Mouse (Mus musculus) brain, adult 2 months (tissue): Measurements from ENCODE around the gene Reck.

Experiments
- DNase-seq: peaks from one replicate; pipeline ENCODE4 v3.0.0; 2011; ENCODE audit warnings: low read depth, low spot score

The Reck gene

DNA sequence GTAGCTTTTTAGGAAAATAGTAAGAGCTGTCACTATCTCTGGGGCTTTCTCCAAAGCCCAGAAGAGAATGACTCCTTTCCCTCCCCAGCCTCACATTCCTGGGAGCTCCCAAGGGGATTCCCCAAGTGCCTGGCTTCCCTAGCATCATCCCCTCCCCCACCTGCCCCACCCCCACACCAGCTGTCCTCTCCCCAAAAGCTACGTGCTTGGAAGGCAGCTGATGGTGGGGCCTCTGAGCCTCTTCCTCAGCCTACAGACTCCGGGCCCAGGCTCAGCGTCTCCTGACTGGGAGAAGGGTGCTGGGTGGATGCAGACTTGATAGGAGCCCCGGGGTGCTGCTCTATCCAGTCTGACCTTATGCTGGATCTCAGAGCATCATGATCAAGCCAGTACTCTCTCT lies 94.0 kb downstream of the Reck start:
- peak; percentile 16 for DNase-seq

DNA sequence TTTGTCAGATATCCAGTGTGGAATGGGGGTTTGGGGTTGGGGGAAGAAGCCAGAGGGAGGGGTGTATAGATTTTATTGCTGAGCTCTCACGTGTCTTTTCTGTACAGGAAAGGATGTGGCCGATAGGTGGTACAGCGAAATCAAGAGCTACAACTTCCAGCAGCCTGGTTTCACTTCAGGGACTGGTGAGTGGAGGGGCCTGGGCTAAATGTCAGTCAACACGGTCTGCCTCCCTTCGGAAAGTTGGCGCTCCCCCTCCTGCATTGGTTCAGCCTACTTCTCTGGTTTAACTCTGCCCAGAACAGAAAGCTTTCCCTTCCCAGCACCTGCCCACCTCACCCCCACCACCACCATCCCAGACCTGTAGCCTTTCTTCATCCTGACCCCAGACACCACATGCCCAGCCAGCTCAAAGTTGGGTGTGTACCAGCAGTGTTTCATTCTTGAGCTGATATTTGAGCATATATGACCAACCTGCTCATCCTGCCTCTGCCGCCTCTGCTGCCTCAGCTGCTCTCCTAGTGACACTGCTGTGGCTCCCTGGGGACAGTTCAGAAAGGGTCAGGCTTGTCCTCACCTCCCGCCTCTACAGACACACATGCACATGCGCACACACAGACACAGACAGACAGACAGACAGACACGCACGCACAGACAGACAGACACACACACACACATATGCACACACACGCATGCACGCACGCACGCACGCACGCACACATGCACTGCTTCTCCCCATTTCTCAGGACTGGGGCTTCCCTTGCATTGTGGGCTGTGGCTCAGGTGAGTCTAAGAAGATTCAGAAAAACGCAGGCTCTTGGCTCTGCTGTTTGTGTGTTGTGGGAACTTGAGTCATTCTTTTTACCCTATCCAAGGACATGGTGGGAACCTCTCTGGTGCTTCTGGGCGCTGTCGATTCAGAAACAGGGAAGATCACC lies 95.3 kb downstream of the Reck start:
- DNase-seq: no peak

DNA sequence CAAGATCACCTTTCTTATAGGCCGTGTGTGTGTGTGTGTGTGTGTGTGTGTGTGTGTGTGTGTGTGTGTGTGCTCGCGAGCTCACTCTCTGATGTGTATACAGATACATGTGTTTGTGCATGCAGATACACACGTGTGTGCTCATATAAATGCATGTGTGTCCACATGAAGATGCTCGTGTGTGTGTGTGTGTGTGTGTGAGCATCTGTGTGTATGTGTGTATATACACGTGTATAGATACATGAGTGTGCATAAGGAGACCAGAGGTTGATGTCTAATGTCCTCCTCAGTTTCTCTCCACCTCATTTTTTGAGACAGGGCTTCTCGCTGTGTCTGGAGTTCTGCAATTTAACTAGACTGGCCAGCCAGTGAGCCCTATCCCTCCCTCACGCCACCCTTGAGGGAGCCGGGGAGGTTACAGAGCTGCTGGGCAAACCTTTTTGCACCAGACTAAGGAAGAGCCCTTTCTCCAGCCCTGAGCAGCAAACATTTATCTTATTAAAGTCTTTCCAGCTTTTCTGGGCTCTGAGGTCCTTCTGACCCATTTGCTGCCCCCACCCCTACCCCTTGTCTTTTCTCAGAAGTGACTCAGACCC lies 96.3 kb downstream of the Reck start:
- no peak for DNase-seq

DNA sequence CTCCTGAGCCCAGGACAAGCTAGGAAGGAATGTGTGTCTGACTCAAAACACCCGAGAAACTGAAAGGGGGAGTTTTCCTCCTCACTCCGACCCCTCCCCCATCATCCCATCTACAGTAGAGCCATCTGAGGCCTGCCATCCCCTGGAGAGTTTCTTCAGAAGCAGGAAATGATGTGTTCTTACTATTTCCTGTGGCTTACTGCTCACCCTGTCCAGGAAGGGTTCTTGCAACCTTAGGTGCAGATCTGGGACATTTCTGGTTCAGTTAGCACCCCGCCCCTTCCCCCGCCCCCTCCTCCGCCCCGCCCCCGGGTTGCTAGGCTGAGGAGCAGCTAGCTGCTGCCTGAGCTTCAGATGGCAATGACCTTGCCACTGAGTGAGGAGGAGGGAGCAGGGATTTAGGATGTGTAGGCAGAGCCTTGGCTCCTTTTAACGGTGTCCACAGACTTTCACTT lies 96.8 kb downstream of the Reck start:
- DNase-seq: peak; percentile 4

DNA sequence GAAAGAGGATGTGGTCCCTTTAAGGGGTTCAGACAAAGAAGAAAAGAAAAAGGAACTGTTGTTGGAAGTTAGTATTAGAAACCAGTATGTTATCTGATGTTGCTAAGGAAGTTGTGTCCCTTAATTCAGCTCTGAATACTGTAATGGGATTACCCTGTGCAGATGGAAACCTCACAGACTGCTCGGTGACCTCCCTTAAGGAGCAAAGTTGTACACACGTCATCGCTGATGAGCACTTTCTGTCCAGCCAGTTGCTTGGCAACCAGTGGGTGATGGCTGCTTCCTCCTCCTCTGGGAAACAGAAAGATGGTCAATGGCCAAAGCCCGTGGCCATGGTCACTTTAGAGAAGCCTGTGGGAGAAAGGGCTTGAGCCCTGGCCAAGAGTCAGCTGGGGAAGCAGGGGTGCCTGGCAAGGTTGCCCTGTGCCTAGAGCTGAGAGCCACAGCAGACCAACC lies 98.2 kb downstream of the Reck start:
- DNase-seq: peak; percentile 35

DNA sequence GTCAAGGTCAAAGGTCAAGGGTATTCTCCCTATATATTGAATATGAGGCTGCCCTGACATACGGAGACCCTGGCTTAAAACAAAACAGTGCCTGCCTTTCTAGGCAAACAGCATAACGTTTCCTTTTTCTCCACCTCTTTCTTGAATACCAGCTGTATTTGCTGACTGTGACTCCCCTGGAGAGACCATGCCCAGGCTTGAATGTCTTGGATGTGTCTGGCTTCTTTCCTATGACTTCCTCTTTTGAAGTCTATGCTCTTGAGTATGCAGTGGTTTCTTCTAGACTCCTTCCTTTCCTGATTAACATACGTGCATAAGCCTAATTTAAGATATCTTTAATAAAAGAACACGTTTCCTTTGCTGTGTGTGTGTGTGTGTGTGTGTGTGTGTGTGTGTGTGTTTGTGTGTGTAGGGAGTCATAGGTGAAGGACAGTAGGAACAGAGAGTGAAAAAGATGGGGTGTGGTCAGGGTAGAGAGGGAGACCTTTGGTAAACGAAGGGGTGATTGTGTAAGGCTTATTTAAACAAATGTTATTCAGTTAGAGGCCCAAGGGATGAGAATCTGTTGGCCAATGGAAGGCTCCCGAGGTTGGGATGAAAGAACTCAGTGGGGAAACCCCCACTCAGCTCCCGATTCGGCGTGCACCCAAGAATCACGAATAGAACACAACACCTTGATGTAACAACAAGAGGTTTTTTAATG lies 99.7 kb downstream of the Reck start:
- DNase-seq: no peak

DNA sequence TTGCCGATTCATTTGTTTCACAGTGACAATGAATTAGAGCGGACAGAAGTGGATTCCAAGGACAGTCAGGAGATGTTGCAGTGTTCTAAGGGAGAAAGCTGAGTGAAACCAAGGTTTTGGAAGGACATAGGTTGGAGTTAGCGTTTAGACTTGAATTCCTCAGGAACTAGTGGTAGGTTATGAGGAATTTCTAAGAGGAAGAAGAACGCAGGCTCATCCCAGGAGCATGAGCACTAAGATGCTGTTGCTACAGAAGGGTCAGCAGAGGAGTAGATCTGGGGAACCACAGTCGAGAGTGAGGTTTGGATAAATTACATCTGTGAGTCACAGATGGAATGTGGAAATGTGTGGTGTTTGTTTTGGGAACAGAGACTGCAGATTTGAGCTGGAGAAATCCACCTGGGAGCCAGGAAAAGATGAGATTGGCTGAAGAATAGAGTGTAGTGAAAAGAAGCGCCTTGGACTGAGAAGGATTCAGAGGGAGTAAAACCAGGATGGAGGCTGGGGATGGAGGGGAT lies 101.0 kb downstream of the Reck start:
- peak; percentile 25 for DNase-seq

DNA sequence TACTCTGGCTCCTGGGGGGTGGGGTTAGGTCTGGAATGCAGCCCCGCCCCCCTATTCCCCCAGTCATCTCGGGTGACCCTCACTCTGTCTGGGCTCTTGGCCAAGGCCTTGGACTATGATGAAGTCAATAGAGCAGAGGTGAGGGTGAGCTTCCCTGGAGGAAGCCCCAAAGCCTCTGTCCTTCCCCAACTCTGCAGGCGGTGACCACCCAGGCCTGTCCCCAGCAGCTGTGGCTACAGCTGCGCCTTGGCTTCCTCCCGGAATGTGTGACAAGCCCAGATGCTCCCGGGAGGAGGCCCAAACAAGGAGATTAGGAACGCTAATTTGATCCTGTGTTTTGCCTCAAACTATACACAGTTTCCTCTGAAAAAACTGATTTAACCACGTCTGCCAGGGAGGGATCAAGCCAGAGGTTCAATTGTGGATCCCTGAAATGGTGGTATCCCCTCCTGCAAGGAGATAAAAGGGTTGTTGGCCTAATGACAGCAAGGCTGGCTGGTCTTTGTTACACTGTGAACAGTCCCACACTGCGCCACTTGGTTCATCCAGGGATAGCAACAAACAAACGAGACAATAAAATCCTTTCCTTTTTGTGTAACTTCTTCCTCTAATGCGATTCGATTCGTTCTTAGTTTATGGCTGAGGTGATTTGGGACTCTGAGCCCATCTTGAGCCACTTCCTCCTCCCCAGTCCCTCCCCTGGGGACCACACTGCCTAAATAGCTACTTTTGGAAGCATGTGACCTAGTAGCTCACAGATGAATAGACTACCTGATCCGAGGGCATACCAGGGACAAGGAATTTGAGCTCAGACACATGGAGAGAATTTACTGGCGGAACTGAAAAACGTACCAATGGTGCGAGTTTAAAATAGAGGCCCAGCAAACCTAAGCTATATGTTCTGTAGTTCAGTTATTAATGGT lies 103.5 kb downstream of the Reck start:
- DNase-seq: peak; percentile 8

DNA sequence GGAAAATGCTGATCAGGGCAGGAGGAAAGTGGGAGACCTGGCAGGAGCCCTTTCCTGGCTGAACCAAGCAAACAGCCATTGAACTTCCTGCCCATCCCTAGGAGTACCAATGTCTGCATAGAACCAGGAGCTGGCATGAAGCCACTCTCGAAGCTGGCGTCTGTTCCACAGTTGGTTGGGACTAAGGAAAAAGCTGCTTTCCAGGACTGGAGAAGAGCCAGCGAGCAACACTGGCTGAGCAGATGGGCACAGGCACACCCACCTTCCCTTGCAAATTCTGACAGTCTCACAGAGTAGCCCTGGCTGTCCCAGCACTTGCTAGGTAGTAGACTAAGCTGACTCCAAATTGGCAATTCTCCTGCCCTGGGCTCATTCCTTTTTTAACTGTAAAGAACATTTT lies 104.4 kb downstream of the Reck start:
- DNase-seq: peak; percentile 97

DNA sequence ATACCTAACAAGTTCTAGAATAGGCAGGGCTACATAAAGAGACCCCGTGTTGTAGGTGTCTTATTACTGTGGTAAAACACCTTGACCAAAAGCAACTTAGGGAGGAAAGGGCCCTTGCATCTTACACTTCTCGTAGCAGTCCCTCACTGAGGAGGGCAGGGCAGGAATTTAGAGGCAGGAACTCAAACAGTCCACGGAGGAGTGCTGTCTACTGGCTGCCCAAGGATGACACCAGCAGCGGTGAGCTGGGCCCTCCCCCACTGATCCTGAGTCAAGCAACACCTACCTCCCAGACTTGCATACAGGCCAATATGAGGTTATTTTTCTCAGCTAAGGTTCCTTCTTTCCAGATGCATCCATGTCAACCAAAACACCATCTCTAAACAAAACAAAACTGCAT lies 104.9 kb downstream of the Reck start:
- no peak for DNase-seq

DNA sequence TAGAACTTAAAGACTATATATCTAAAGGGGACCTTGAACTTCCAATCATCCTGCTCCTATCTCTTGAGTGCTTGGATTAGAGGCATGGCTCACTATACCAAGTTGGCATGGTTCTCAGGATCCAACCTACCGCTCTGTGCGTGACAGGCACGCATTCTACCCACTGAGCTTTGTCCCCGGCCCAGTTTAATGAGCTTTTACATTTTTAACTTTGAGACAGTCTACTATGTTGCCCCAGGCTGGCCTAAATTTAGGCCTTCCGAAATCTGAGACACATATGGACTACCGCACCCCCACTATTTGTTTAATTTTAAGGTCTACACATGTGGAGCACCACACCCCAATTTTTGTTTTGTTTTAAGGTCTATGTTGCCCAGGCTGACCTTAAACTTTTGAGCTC lies 105.5 kb downstream of the Reck start:
- no peak for DNase-seq

DNA sequence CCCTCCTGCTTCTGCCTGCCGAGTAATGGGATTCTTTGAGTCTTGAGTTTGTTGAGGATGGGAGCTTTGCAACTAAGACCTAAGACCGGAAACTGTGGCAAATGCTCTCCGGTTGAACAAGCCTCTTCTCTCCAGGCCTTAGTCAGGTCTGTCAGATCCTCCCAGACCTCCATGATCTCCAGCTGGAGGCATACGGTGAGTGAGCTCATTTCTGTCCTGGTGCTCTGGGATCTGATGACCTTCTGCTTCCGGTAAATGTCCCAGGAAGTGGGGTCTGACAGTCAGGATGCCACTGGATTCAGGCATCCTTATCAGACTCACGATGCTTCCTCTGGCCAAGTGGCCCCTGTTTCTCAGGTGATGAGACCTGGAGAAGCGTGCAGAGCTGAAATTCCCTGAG lies 105.9 kb downstream of the Reck start:
- DNase-seq: no peak

DNA sequence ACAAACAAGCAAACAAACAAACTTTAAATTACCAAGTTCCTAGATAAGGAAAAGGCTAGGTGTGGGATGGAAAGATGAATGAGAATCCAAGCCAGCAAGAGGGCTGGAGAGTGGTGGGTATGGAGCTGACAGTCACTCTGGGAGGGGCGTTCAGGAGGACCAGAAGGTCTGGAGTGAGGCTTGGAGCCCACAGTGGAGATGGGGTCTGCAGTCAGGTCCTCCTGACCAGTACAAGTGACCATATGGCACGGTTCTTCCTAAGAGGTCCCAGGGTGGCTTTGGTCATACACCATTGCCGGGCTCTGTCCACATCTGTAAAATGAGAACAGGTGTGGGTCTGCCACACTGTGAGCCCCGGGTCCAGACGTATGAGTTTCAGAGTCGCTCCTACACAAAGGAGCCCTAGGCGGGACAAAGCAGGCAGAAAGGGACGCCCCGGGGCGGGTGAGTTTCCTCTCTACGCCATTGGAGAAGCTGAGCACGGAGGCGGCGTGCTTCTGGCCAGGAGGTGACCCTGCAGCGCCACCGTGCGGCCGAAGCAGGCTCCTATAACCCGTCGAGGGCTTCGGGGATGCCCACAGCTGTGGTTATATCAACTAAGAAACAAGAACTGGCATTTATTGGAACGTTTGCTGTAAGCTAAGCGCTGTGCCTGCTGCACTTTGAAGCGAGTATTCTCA lies 106.9 kb downstream of the Reck start:
- peak; percentile 90 for DNase-seq

DNA sequence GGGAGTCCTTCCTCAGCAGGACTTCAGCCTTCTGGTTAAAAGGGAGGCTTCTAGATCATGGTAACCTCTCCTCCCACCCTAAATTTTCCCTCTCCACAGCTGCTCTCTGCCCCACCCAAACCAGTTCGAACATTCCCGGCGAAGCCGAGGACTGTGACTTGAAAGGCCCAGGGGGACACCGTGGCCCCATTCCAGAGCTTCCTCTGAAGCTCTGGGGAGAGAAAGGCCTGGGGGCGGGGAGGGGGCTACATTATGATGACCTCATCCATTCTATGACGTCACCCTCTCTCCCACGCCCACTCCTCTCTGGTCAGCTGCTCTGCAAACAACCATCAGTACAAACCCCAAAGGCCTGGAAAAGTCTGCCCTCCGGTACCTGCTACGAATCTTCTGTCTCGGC lies 107.9 kb downstream of the Reck start, which contains the start of gene Ccin:
TSS of gene Ccin (plus strand) at position 303 of the 400 bp plus-strand sequence.
- DNase-seq: no peak

DNA sequence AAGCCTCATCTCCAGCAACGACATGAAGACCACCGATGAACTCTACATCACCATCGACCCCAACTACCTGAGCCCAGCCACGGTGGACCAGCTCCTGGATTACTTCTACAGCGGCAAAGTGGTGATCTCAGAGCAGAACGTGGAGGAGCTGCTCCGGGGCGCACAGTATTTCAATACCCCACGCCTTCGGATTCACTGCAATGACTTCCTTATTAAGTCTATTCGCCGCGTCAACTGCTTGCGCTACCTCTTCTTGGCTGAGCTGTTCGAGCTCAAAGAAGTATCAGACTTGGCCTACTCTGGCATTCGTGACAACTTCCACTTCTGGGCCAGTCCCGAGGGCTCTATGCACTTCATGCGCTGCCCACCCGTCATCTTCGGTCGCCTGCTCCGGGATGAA lies 108.4 kb downstream of the Reck start:
- no peak for DNase-seq

DNA sequence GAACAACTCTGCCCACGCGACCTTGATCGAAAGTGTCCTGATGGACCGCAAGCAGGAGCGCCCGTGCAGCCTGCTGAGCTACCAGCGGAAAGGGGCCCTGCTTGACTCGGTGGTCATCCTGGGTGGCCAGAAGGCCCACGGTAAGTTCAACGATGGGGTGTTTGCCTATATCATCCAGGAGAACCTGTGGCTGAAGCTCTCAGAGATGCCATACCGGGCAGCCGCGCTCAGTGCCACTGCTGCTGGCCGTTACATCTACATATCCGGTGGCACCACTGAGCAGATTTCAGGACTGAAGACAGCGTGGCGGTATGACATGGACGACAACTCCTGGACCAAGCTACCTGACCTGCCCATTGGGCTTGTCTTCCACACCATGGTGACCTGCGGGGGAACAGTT lies 109.0 kb downstream of the Reck start:
- no peak for DNase-seq

DNA sequence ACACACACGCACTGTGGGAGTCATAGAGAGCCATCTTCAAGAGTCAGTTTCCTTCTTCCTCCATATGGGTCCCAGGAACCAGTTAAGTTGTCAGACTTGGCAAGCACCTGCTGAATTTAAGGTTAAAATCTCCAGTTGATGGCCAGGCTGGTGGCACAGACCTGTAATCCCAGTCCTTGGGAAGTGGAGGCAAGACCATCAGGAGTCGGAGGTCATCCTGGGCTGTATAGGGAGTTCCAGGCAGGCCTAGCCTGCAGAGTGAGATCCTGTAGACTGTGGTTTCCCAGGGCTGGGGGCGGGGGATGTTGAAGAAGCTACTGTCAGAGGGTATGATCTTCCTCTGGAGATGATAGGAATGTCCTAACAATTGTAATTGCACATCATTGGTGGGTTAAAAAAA lies 113.6 kb downstream of the Reck start:
- no peak for DNase-seq

DNA sequence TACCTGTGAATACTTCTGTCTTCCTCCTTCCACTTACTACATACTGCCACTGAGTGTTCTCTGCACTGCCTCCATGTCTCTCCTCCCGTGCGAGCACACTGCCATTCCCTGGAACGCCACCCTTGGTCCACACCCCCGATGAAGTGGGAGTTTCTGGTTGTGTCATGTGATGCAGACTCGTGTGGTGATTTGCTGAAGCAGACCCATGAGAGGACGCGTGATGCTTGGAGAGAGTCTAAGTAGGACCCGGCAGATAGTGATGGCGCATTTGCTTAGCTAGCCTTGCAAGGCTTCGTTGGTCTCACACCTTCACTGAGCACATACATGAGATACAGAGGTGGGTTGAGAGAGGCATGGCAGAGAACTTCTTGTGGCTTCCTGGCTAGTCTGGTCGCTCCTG lies 117.7 kb downstream of the Reck start:
- no peak for DNase-seq

DNA sequence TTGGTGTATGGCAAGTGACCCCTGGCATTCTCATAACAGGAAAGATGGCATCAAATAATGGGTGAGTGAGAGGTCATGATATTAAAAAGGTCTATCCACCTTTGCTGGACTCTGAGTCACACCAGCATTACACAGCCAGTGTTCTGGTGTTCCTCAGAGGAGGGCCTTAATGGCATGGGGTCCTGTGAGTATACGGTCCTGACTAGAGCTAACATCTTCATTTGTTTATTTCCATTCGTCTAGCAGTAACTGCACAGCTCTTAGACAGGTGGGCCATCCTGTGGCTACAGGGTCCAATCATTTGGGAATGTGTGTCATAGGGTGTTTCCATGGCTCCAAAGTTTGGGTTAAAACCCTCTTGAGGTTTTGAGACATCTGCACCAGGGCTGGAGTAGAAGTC lies 119.0 kb downstream of the Reck start:
- DNase-seq: no peak
